Mouse (Mus musculus) embryonic facial prominence, embryonic 11.5 days (tissue): ENCODE data around the gene Rsc1a1. TPM values are rescaled to one million over a fixed set of nuclear protein-coding genes. Genes with fewer than 3 reads are reported as not detected.
A peak's percentile ranks its signal among the peaks of the same experiment; 100 is the strongest.

Experiments
- ATAC-seq: fragments of 200-750 bp; cut with Nextera tagmentation; replicated peaks from 2 replicates; pipeline ENCODE4 v1.8.0; 2017; ENCODE audit warnings: low read depth; ENCODE audit not compliant: insufficient number of reproducible peaks, low FRiP score, low TSS enrichment
- DNase-seq: peaks from one replicate; pipeline ENCODE4 v3.0.0-alpha.2; 2015; ENCODE audit warnings: low spot score
- H3K27ac ChIP-seq: fragments of 300-500 bp; sonication (generic); replicated peaks from 2 replicates; pipeline ENCODE4 v1.5.1; 2014; ENCODE audit warnings: mild to moderate bottlenecking, low read depth, low read length, control low read depth
- H3K27me3 ChIP-seq: fragments of 300-500 bp; sonication (generic); 2 replicates; pipeline ENCODE4 v1.6.1; 2014; ENCODE audit warnings: mild to moderate bottlenecking, low read length, moderate library complexity, mixed read lengths; ENCODE audit not compliant: control insufficient read depth, insufficient read depth
- H3K36me3 ChIP-seq: fragments of 300-500 bp; sonication (generic); replicated peaks from 2 replicates; pipeline ENCODE4 v1.6.1; 2014; ENCODE audit warnings: low read depth, mild to moderate bottlenecking, low read length, moderate library complexity, mixed read lengths; ENCODE audit not compliant: control insufficient read depth, insufficient read depth
- H3K4me1 ChIP-seq: fragments of 300-500 bp; sonication (generic); 2 replicates; pipeline ENCODE4 v1.6.1; 2014; ENCODE audit warnings: low read length, mixed read lengths; ENCODE audit not compliant: control insufficient read depth, insufficient read depth
- H3K4me2 ChIP-seq: fragments of 300-500 bp; sonication (generic); 2 replicates; pipeline ENCODE4 v1.6.1; 2014; ENCODE audit warnings: low read depth, mild to moderate bottlenecking, control low read depth, low read length, moderate library complexity
- H3K4me3 ChIP-seq: fragments of 300-500 bp; sonication (generic); 2 replicates; pipeline ENCODE4 v1.5.1; 2014; ENCODE audit warnings: low read depth, low read length, control low read depth
- H3K9ac ChIP-seq: fragments of 300-500 bp; sonication (generic); replicated peaks from 2 replicates; pipeline ENCODE4 v1.6.1; 2014; ENCODE audit warnings: mild to moderate bottlenecking, control low read depth, low read length
- H3K9me3 ChIP-seq: fragments of 300-500 bp; sonication (generic); replicated peaks from 2 replicates; pipeline ENCODE4 v1.6.1; 2016; ENCODE audit warnings: mild to moderate bottlenecking, low read length, inconsistent platforms, mixed read lengths; ENCODE audit not compliant: control insufficient read depth
- WGBS: fragments of 180-500 bp; shearing (Covaris S2); extraction: QIAGEN DNeasy Blood & Tissue Kit; methylation state at CpG from one replicate; pipeline ENCODE4 v1.1.7; 2014; 5-methylcytosine and 5-hydroxymethylcytosine counted together
- polyA plus RNA-seq: library from polyadenylated mRNA; unstranded; fragments of >200 nt; fragmentation: Nextera tagmentation; extraction: Ambion mirVana; gene quantifications from 2 replicates; pipeline ENCODE4 v1.2.1, GENCODE M21; 2014

Rsc1a1 gene
- polyA plus RNA-seq, 1 experiment from 2014 or later, result 3.2 TPM

DNA sequence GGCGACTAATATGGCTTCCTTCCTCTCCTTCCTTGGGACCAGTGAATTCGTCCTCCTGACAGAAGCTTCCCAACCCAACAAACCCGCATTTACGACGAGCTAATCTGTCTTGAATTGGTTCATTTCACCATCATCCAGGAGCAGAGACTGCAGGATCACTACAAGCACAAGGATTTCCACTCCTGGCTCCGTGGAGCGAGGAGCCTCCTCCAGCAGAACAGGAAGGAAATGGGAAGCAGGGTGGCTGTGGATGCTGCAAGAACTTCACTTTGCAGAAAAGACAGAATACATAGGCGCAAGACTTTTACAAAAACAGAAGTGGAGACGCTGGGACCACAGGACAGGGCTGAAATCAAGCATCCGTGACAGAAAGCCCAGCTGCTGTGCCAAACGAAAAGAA lies 39.2 kb upstream of the Rsc1a1 start:
- H3K4me2 ChIP-seq, result no peak overlapping the region
- H3K27me3 ChIP-seq, result no peaks in the 10 kb centered on the region
- H3K9me3 ChIP-seq, result no peaks in the 10 kb centered on the region
- H3K4me3 ChIP-seq, result no peak overlapping the region
- no peak for DNase-seq
- no peak for ATAC-seq
- 75% methylated on average over 11 of the region's 11 CpGs for WGBS
- H3K36me3 ChIP-seq, result no peaks in the 10 kb centered on the region
- no peak overlapping the region for H3K9ac ChIP-seq
- H3K4me1 ChIP-seq, result no peaks in the 10 kb centered on the region
- no peak overlapping the region for H3K27ac ChIP-seq

DNA sequence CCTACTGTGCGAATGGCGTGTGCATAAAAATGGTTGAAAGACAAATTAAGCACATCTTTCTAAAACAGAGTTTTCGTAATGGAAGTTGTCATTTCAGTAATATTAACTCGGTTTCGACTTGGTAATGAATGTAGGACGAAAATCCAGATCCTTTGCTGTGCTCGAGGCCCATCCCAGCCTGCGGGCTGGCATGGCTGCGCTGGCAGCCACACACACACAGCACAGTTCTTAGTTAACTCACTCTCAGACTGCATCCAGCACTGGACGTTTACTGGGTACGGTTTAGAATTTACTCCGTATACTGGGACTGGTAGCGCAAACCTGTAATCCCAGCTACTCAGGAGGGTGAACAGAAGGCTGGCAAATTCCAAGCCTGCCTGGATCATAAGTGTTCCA lies 38.3 kb upstream of the Rsc1a1 start:
- 10% methylated on average over 13 of the region's 13 CpGs for WGBS
- Histone ChIP-seq H3K4me3 (peak overlapping the region; percentile 99), H3K27me3 (no peaks in the 10 kb centered on the region), H3K4me2 (peak overlapping the region; percentile 79), H3K27ac (no peak overlapping the region), H3K36me3 (no peaks in the 10 kb centered on the region), H3K9me3 (no peaks in the 10 kb centered on the region), H3K9ac (peak overlapping the region; percentile 97), H3K4me1 (no peaks in the 10 kb centered on the region)
- DNase-seq (no peak), ATAC-seq (0 out of 2 replicates have a peak, but pooled peaks have one; percentile 36)

DNA sequence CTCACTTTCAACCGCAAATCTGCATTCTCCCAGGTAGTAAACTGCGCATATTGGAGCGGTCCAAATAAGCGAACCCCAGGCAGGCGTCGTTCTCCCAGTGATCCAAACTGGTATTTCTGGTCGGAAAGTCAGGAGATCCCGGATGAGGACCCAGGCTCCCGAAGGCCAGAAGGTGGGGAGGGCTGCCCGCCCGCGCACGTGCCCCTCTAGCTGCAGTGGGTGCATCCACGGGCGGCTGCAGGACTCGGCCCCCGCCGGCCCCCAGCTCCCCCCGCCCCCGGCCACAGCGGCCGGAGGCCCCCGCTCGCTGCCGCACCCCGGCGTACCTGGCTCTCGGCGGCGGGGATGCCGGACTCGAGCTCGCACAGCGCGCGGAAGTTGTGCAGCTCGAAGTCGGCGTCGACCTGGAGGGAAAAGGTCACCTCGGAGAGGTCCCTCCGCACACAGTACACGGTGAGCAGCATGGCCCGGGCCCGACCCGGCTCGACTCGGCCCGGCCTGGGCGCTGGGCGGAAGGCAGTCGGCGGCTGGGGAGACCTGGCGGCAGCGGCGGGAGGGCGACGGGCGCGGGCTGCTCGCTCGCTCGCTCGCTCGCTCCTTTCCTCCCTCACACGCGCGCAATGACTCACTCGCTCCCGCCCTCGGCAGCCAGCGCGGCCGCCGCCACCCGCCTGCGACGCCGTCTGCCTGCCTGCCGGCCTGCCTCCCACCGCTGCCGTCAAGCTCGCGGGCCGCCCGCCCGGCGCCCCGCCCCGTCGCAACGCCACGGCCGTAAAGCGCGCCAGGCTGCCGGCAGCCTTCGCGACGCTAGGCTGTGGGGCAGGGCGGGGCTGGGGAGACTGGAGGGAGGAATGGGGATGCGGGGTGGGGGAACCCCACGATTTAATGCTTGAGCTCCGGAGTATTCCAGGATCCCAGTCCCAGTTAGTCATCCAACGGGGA lies 37.6 kb upstream of the Rsc1a1 start, which contains the start of gene Ddi2:
Gene Ddi2 (minus strand): TSS at position 689 of the 942 bp plus-strand sequence.
- peak within 1 kb of the TSS; percentile 99 for H3K4me3 ChIP-seq
- DNase-seq, result peak; percentile 93
- peak within 1 kb of the TSS; percentile 87 for H3K27ac ChIP-seq
- no peaks in the 10 kb centered on the region for H3K36me3 ChIP-seq
- peak; percentile 84 for ATAC-seq
- H3K4me1 ChIP-seq, result no peaks in the 10 kb centered on the region
- no peaks in the 10 kb centered on the region for H3K27me3 ChIP-seq
- peak within 1 kb of the TSS; percentile 79 for H3K4me2 ChIP-seq
- no peaks in the 10 kb centered on the region for H3K9me3 ChIP-seq
- H3K9ac ChIP-seq, result peak within 1 kb of the TSS; percentile 97
- WGBS, result under 1% methylated on average over 101 of the region's 105 CpGs

DNA sequence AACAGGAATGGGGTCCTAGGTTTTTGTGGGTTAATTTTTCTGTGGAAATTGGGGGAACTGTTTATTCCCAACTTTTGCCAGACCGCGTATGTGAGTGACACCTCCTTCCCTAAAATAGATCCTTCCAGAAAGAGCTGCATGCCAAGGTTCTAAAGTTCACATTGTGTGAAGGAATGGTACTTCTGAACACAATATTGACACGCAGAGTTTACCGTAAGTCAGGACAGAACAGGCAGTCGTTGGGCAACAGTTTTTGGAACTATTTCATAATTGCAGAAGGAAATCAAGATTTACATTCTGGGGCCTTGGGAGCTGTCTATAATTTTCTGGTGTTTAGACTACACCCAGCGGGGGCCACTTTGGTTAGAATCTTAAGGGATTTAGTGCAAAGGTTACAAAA lies 36.6 kb upstream of the Rsc1a1 start:
- no peaks in the 10 kb centered on the region for H3K27me3 ChIP-seq
- no peak overlapping the region for H3K27ac ChIP-seq
- H3K4me3 ChIP-seq, result peak overlapping the region; percentile 99
- whole genome bisulfite sequencing, result 71% methylated on average over 6 of the region's 6 CpGs
- no peaks in the 10 kb centered on the region for H3K4me1 ChIP-seq
- H3K4me2 ChIP-seq, result peak overlapping the region; percentile 79
- no peak overlapping the region for H3K9ac ChIP-seq
- no peaks in the 10 kb centered on the region for H3K36me3 ChIP-seq
- H3K9me3 ChIP-seq, result no peaks in the 10 kb centered on the region
- DNase-seq, result no peak
- ATAC-seq, result no peak

DNA sequence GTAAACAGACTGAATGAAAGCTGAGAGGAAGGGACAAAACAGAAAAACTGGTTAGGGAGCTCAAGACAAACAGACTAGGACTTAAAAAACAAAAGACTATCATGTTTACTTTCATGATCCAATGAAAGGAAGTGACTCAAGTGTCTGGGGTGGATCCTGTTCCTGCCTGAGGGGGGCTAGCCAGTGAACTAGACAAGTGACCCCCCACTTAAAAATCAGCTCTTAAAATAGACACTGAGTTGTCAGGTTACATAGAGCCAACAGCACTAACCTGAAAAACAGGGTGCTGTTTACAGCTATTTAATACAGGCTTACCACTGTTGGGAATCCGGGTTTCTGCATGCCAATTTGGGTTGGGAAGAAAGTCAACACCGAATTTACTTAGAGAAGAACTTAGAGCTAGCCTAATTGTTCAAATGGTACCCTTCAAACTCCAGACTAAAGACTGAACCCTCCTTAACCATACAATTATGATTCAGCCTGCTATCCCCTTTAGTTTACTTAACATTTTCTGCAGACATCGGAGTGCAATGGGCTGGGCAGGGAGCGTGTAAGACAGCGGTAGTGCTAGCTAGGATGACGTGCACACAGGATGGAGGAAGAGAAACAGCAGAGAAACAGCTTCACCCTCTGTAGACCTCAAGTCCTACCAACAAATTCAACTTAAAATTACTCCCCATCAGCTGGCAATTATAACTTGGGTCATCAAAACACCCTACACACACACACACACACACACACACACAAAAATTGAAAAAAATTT lies 35.5 kb upstream of the Rsc1a1 start:
- Histone ChIP-seq H3K27me3 (no peaks in the 10 kb centered on the region), H3K4me3 (no peak overlapping the region), H3K4me1 (no peaks in the 10 kb centered on the region), H3K9ac (no peak overlapping the region), H3K4me2 (no peak overlapping the region), H3K9me3 (no peaks in the 10 kb centered on the region), H3K36me3 (no peaks in the 10 kb centered on the region), H3K27ac (no peak overlapping the region)
- 76% methylated on average over 6 of the region's 6 CpGs for WGBS
- DNase-seq (no peak), ATAC-seq (no peak)

DNA sequence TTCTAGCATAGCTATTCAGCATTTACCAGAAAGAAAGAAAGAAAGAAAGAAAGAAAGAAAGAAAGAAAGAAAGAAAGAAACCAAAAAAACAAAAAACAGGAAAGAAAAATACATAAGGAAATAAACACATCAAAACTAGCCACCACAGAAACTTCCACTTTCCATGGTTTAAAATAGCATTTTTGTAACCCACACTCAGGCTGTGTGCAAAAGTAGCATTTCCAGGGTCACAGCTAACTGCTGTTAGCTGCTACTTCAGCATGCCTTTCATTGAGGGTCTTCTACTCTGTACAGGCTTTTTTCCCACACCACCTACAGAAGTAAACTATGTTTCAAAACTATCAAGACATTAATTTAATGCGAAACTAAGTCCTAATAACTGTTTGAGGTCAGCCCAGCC lies 33.9 kb upstream of the Rsc1a1 start:
- no peak overlapping the region for H3K4me2 ChIP-seq
- H3K27me3 ChIP-seq, result no peaks in the 10 kb centered on the region
- H3K9ac ChIP-seq, result no peak overlapping the region
- 86% methylated on average over 1 of the region's 1 CpGs for WGBS
- no peaks in the 10 kb centered on the region for H3K36me3 ChIP-seq
- H3K9me3 ChIP-seq, result no peaks in the 10 kb centered on the region
- DNase-seq, result no peak
- no peak overlapping the region for H3K27ac ChIP-seq
- H3K4me1 ChIP-seq, result peaks cover 3% of the 10 kb centered on the region; the same call in 1 of the 2 replicates
- no peak for ATAC-seq
- no peak overlapping the region for H3K4me3 ChIP-seq

DNA sequence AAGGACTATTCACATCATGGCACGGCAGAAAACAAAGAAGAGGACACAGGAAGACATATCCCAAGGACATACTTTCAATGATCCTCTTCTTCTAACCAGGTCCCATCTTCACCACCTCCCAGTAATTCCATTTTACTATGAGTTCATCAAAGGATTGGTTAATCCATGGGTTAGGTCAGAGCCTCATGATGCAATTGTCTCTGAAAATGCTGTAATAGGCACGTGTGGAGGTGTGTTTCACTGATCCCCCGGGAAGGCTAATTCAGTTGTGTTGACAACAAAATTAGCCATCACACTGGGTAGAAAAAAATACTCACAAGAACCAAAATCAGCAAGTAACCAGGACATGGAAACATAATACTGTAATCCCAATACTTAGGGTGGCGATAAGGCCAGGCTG lies 32.2 kb upstream of the Rsc1a1 start:
- H3K4me1 ChIP-seq, result peaks cover 3% of the 10 kb centered on the region; the same call in 1 of the 2 replicates
- H3K27ac ChIP-seq, result no peak overlapping the region
- 78% methylated on average over 4 of the region's 4 CpGs for WGBS
- DNase-seq (no peak), ATAC-seq (no peak)
- no peaks in the 10 kb centered on the region for H3K9me3 ChIP-seq
- H3K4me3 ChIP-seq, result no peak overlapping the region
- no peaks in the 10 kb centered on the region for H3K27me3 ChIP-seq
- H3K4me2 ChIP-seq, result no peak overlapping the region
- no peak overlapping the region for H3K9ac ChIP-seq
- H3K36me3 ChIP-seq, result peaks cover 4% of the 10 kb centered on the region; the same call in 1 of the 2 replicates
